Mouse (Mus musculus): ENCODE measurements around the gene Saal1. TPM values are rescaled to one million over a fixed set of nuclear protein-coding genes. Genes with fewer than 3 reads are reported as not detected.
"Not testable (repeated sequence)": the region's sequence is repeated elsewhere in the genome, so short reads cannot be mapped to it uniquely, and the experiment has no call there.

Gene Saal1
- 13.4 and 19.5 TPM in 2 replicates for polyA plus RNA-seq (2014; fragmentation: Nextera tagmentation; extraction: Ambion mirVana)

GRCm38 (mm10) chr7:46710390-46710844 lies at the start of gene Saal1:
Saal1 (minus strand) TSS chr7:46710680.
- Histone ChIP-seq H3K27ac (replicated peaks; ENCODE audit: low read depth, low read length) (peak within 1 kb of the TSS; percentile 83), H3K9me3 (ENCODE audit: control insufficient read depth, low read length) (no peaks in the 10 kb centered on the region), H3K9ac (replicated peaks; ENCODE audit: low read length) (peak within 1 kb of the TSS; percentile 84), H3K4me1 (ENCODE audit: control insufficient read depth, insufficient read depth, low read length) (peaks cover 6% of the 10 kb centered on the region), H3K36me3 (ENCODE audit: control insufficient read depth, insufficient read depth, low read length) (peaks cover 24% of the 10 kb centered on the region), H3K4me3 (replicated peaks; ENCODE audit: low read depth, low read length) (peak within 1 kb of the TSS; percentile 75), H3K4me2 (ENCODE audit: low read length) (peak within 1 kb of the TSS; percentile 62), H3K27me3 (ENCODE audit: control insufficient read depth, insufficient read depth, low read length) (no peaks in the 10 kb centered on the region)
- 0% methylated on average over 38 of the region's 38 CpGs for WGBS
- ATAC-seq (ENCODE audit: low FRiP score, low TSS enrichment) (peak; percentile 94), DNase-seq (peak; percentile 97)

GRCm38 (mm10) chr7:46751490-46751889 lies 41.0 kb upstream of the Saal1 start, which contains the start of gene Saa2:
Saa2 (plus strand) TSS chr7:46751790.
- DNase-seq = no peak
- Histone ChIP-seq H3K4me3 (replicated peaks; ENCODE audit: low read depth, low read length) (no peak within 1 kb of the TSS), H3K4me2 (ENCODE audit: low read length) (no peak within 1 kb of the TSS), H3K27me3 (ENCODE audit: control insufficient read depth, insufficient read depth, low read length) (no peaks in the 10 kb centered on the region), H3K9me3 (ENCODE audit: control insufficient read depth, low read length) (no peaks in the 10 kb centered on the region), H3K9ac (replicated peaks; ENCODE audit: low read length) (no peak within 1 kb of the TSS), H3K36me3 (ENCODE audit: control insufficient read depth, insufficient read depth, low read length) (no peaks in the 10 kb centered on the region), H3K4me1 (ENCODE audit: control insufficient read depth, insufficient read depth, low read length) (no peaks in the 10 kb centered on the region), H3K27ac (replicated peaks; ENCODE audit: low read depth, low read length) (no peak within 1 kb of the TSS)
- 79% methylated on average over 3 of the region's 3 CpGs for WGBS
- no peak for ATAC-seq (ENCODE audit: low FRiP score, low TSS enrichment)

DNA sequence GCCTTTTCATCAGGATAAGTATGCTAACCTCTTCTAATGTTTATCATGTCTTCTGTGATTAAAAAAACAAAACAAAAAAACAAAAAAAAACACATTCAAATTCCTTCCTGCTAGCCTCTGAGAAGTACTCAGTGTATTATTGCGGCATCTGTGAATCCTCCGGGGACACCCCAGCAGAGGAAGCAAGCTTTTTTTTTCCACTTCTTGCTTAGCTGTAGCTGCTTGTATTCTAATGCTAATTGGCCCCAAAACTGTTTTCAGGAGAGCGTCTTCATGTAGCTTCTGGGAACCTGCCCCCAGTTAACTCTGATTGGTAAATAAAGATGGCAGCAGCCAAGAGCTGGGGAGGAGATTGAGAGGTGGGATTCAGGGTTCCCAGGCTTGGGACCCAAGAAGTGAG lies 38.0 kb upstream of the Saal1 start:
- 24% methylated on average over 3 of the region's 3 CpGs for WGBS
- no peak overlapping the region for H3K27ac ChIP-seq (replicated peaks; ENCODE audit: low read depth, low read length)
- H3K36me3 ChIP-seq (ENCODE audit: control insufficient read depth, insufficient read depth, low read length) = no peaks in the 10 kb centered on the region
- no peaks in the 10 kb centered on the region for H3K27me3 ChIP-seq (ENCODE audit: control insufficient read depth, insufficient read depth, low read length)
- ATAC-seq (ENCODE audit: low FRiP score, low TSS enrichment) (no peak), DNase-seq (peak; percentile 8)
- no peak overlapping the region for H3K4me3 ChIP-seq (replicated peaks; ENCODE audit: low read depth, low read length)
- no peaks in the 10 kb centered on the region for H3K9me3 ChIP-seq (ENCODE audit: control insufficient read depth, low read length)
- no peak overlapping the region for H3K9ac ChIP-seq (replicated peaks; ENCODE audit: low read length)
- no peaks in the 10 kb centered on the region for H3K4me1 ChIP-seq (ENCODE audit: control insufficient read depth, insufficient read depth, low read length)
- no peak overlapping the region for H3K4me2 ChIP-seq (ENCODE audit: low read length)

DNA sequence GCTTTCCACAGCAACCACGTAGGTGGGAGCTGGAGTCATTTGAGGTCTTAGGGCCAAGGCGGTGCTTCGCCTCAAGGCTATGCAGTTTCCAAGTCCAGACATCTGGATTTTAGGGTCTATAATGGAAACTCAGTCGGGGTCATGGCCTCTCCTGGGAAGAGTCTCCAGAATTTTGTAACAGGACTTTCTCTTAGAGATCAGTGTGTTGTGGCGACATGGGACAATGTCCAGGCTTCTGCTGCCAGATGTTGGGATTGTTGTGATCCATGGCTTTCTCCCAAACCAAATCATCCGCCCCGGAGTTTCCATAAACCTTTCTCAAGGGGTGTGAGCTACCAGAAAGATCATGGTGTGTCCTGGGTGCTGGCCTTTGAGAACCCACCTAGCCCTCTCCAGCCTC lies 35.9 kb upstream of the Saal1 start:
- ATAC-seq (ENCODE audit: low FRiP score, low TSS enrichment) = no peak
- Histone ChIP-seq H3K4me1 (ENCODE audit: control insufficient read depth, insufficient read depth, low read length) (no peaks in the 10 kb centered on the region), H3K36me3 (ENCODE audit: control insufficient read depth, insufficient read depth, low read length) (no peaks in the 10 kb centered on the region), H3K4me2 (ENCODE audit: low read length) (no peak overlapping the region), H3K9ac (replicated peaks; ENCODE audit: low read length) (no peak overlapping the region), H3K27ac (replicated peaks; ENCODE audit: low read depth, low read length) (no peak overlapping the region), H3K27me3 (ENCODE audit: control insufficient read depth, insufficient read depth, low read length) (no peaks in the 10 kb centered on the region), H3K4me3 (replicated peaks; ENCODE audit: low read depth, low read length) (no peak overlapping the region), H3K9me3 (ENCODE audit: control insufficient read depth, low read length) (no peaks in the 10 kb centered on the region)
- WGBS = 95% methylated on average over 7 of the region's 7 CpGs
- no peak for DNase-seq

DNA sequence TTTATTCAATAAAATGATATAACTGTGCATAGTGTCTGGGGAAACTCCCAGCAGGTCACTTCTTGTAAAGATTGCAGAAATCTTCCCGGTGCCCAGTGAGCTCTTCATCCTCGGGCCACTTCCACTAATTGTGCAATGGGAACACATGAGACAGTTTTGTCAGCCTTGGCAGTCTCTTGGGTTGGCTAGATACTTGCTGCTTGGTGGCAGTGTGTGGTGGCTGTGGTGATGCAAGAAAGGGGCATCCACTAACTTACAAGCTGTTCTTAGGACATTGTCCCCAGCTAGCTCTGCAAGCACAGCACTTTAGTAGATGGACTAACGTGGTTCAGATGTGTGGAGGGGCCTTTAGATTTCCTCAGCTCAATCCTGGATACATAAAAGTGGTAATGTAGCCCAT lies 35.3 kb upstream of the Saal1 start:
- WGBS = 87% methylated on average over 3 of the region's 3 CpGs
- DNase-seq (no peak), ATAC-seq (ENCODE audit: low FRiP score, low TSS enrichment) (no peak)
- Histone ChIP-seq H3K4me3 (replicated peaks; ENCODE audit: low read depth, low read length) (no peak overlapping the region), H3K4me1 (ENCODE audit: control insufficient read depth, insufficient read depth, low read length) (no peaks in the 10 kb centered on the region), H3K27me3 (ENCODE audit: control insufficient read depth, insufficient read depth, low read length) (no peaks in the 10 kb centered on the region), H3K9me3 (ENCODE audit: control insufficient read depth, low read length) (no peaks in the 10 kb centered on the region), H3K36me3 (ENCODE audit: control insufficient read depth, insufficient read depth, low read length) (no peaks in the 10 kb centered on the region), H3K27ac (replicated peaks; ENCODE audit: low read depth, low read length) (no peak overlapping the region), H3K9ac (replicated peaks; ENCODE audit: low read length) (no peak overlapping the region), H3K4me2 (ENCODE audit: low read length) (no peak overlapping the region)

DNA sequence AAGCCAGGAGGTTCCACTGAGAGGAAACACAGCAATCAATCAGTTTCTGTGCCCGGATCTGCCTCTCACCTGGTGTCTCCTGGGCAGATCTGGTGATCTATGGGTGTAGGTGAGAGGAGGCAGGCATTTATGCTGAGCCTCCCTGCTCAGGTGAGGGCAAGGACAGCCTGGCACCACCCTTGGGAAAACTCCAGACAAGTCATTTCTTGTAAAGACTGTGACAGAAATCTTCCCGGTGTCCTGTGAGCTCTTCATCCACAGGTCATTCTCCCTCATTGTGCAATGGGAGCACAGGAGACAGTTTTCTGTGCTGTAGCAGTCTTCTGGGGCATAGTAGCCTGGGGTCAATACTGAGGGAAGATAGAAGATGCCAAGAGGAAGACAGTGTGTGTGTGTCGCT lies 32.4 kb upstream of the Saal1 start, which contains the start of gene Saa1:
Gene Saa1 (minus strand): TSS at position 101 of the 400 bp plus-strand sequence.
- H3K4me2 ChIP-seq (ENCODE audit: low read length); H3K4me3 ChIP-seq (replicated peaks; ENCODE audit: low read depth, low read length); H3K4me1 ChIP-seq (ENCODE audit: control insufficient read depth, insufficient read depth, low read length); H3K9ac ChIP-seq (replicated peaks; ENCODE audit: low read length); H3K27me3 ChIP-seq (ENCODE audit: control insufficient read depth, insufficient read depth, low read length); H3K27ac ChIP-seq (replicated peaks; ENCODE audit: low read depth, low read length); DNase-seq; H3K9me3 ChIP-seq (ENCODE audit: control insufficient read depth, low read length); H3K36me3 ChIP-seq (ENCODE audit: control insufficient read depth, insufficient read depth, low read length); ATAC-seq (ENCODE audit: low FRiP score, low TSS enrichment): not testable (repeated sequence)
- 66% methylated on average over 3 of the region's 3 CpGs for WGBS

GRCm38 (mm10) chr7:46740041-46740440 lies 29.6 kb upstream of the Saal1 start:
- H3K4me3 ChIP-seq (replicated peaks; ENCODE audit: low read depth, low read length); H3K9me3 ChIP-seq (ENCODE audit: control insufficient read depth, low read length): not testable (repeated sequence)
- 76% methylated on average over 5 of the region's 5 CpGs for WGBS

GRCm38 (mm10) chr7:46738561-46739460 lies 28.3 kb upstream of the Saal1 start:
- Histone ChIP-seq H3K4me2 (ENCODE audit: low read length) (no peak overlapping the region), H3K27me3 (ENCODE audit: control insufficient read depth, insufficient read depth, low read length) (no peaks in the 10 kb centered on the region), H3K36me3 (ENCODE audit: control insufficient read depth, insufficient read depth, low read length) (no peaks in the 10 kb centered on the region), H3K27ac (replicated peaks; ENCODE audit: low read depth, low read length) (no peak overlapping the region), H3K9ac (replicated peaks; ENCODE audit: low read length) (no peak overlapping the region), H3K9me3 (ENCODE audit: control insufficient read depth, low read length) (no peaks in the 10 kb centered on the region), H3K4me3 (replicated peaks; ENCODE audit: low read depth, low read length) (no peak overlapping the region), H3K4me1 (ENCODE audit: control insufficient read depth, insufficient read depth, low read length) (no peaks in the 10 kb centered on the region)
- no peak for DNase-seq
- 86% methylated on average over 12 of the region's 12 CpGs for WGBS
- ATAC-seq (ENCODE audit: low FRiP score, low TSS enrichment) = no peak

More at GRCm38 (mm10) chr7:46740041-46740440, 29.6 kb upstream of the Saal1 start:
- not testable (repeated sequence) for H3K4me2 ChIP-seq (ENCODE audit: low read length); DNase-seq; H3K4me1 ChIP-seq (ENCODE audit: control insufficient read depth, insufficient read depth, low read length); ATAC-seq (ENCODE audit: low FRiP score, low TSS enrichment); H3K27ac ChIP-seq (replicated peaks; ENCODE audit: low read depth, low read length); H3K27me3 ChIP-seq (ENCODE audit: control insufficient read depth, insufficient read depth, low read length); H3K36me3 ChIP-seq (ENCODE audit: control insufficient read depth, insufficient read depth, low read length); H3K9ac ChIP-seq (replicated peaks; ENCODE audit: low read length)

DNA sequence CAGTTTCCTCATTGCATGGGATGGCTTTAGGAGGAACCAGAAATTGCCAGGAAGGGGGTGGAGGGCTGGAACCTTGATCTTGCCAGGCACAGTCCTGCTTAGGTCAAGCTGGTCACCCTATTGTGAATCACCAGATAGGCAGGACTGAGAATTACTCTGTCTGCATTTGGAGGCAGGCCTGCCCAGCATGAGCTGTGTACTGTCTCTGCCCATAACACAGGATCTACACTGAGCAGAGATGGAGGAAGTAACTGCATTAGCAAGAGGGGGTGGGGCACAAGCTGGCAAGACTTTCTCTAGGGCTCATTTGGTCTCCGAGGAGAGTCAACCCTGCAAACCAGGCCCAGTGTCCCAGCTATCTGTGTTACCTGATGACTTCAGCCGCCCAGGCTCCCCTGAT lies 24.5 kb upstream of the Saal1 start:
- Histone ChIP-seq H3K4me2 (ENCODE audit: low read length) (no peak overlapping the region), H3K27ac (replicated peaks; ENCODE audit: low read depth, low read length) (no peak overlapping the region), H3K36me3 (ENCODE audit: control insufficient read depth, insufficient read depth, low read length) (no peaks in the 10 kb centered on the region), H3K27me3 (ENCODE audit: control insufficient read depth, insufficient read depth, low read length) (no peaks in the 10 kb centered on the region), H3K9me3 (ENCODE audit: control insufficient read depth, low read length) (no peaks in the 10 kb centered on the region), H3K9ac (replicated peaks; ENCODE audit: low read length) (no peak overlapping the region), H3K4me1 (ENCODE audit: control insufficient read depth, insufficient read depth, low read length) (no peaks in the 10 kb centered on the region), H3K4me3 (replicated peaks; ENCODE audit: low read depth, low read length) (no peak overlapping the region)
- WGBS = 80% methylated on average over 2 of the region's 2 CpGs
- ATAC-seq (ENCODE audit: low FRiP score, low TSS enrichment) (no peak), DNase-seq (no peak)

Data from midbrain, embryonic 14.5 days (tissue).